Comparison of ENCODE assay signal across 18 mouse cellular contexts in genomic region chr4:124398354-124398753, GRCm38 (mm10).
A peak's percentile ranks its signal among the peaks of the same experiment; 100 is the strongest.
DNase-seq lines count a peak whose midpoint lies in the region; TF ChIP-seq lines count a peak whose summit lies in the region.
"Had no signal": no experiment of that assay in that cellular context is flagged by ENCODE, and none has a peak within 500 bp of the region (broad histone marks: within the 10 kb centered on the region; RNA-seq: fewer than 3 reads in every experiment).

No protein-coding gene starts in this region.

- peak; percentile 59 to 80 for DNase-seq in left cerebral cortex, adult 18-20 months (ENCODE audit: low spot score in 2 of 2)
- no peak for DNase-seq in left cerebral cortex, postnatal 10 days (ENCODE audit: extremely low spot score in 1 of 2, low spot score in 2 of 2)
- DNase-seq in R1 (ENCODE audit: low read depth, low spot score): peak; percentile 48
- DNase-seq in left cerebral cortex, adult 2 months (ENCODE audit: extremely low spot score in 1 of 2, low spot score in 2 of 2): peak; percentile 65
- peak; percentile 65 for DNase-seq in right cerebral cortex, postnatal 25 days
- no peak for DNase-seq in cerebellum, adult 11 months
- DNase-seq in gastrocnemius, adult 8-10 months (ENCODE audit: low spot score in 2 of 2): no peak
- DNase-seq: adrenal gland, postnatal 25 days; cerebellum, adult 8-10 months; kidney, postnatal 4 days; layer of hippocampus, postnatal 36 days; liver; thymus, postnatal 25 days had no signal

- TF ChIP-seq CTCF in left cerebral cortex, adult 2 months (IDR thresholded peaks at IDR 0.05): no peak

- no peak overlapping the region for H3K4me3 ChIP-seq in left cerebral cortex, adult 2 months
- H3K4me3 ChIP-seq: embryonic facial prominence, embryonic 10.5 days; forebrain, embryonic 13.5 days; hindbrain, embryonic 13.5 days; midbrain, embryonic 13.5 days; neural tube, embryonic 13.5 days had no signal

- intact Hi-C loops in left cerebral cortex, postnatal 10 days (cut with DNase I): loop anchor here (5.0 to 10.0 kb wide), 2 partner anchors 201 to 444 kb away; no protein-coding TSS in a partner anchor
- intact Hi-C loops in left cerebral cortex, adult 2 months (cut with DNase I): loop anchor here (1.0 to 5.0 kb wide), 6 partner anchors 177 to 441 kb away; partner anchors contain the start of gene Pou3f1

- peak overlapping the region; percentile 64 for H3K27ac ChIP-seq in left cerebral cortex, adult 2 months
- H3K27ac ChIP-seq: embryonic facial prominence, embryonic 10.5 days; forebrain, embryonic 13.5 days; hindbrain, embryonic 13.5 days; midbrain, embryonic 13.5 days; neural tube, embryonic 13.5 days had no signal

Comparison
In these comparisons a context has a peak if more than half of its experiments do, and no peak if none do; other contexts are left out.
1. DNase-seq: peak in left cerebral cortex, adult 18-20 months (2 of 2), R1 (single experiment), left cerebral cortex, adult 2 months (2 of 2) and right cerebral cortex, postnatal 25 days (single experiment); none in left cerebral cortex, postnatal 10 days (0 of 2), cerebellum, adult 11 months (single experiment) and gastrocnemius, adult 8-10 months (0 of 2).